Mouse (Mus musculus) brain, embryonic 14.5 days (tissue): ENCODE measurements around the gene Adam22.

Source experiments
- CTCF ChIP-seq: fragments of 200-500 bp; IDR thresholded peaks from 2 replicates; pipeline ENCODE4 v1.5.1; 2012; ENCODE audit warnings: inconsistent platforms, mild to moderate bottlenecking, moderate library complexity, borderline replicate concordance; ENCODE audit not compliant: insufficient read depth, insufficient read length; ENCODE audit errors: extremely low read depth
- POLR2A ChIP-seq: fragments of 200-500 bp; IDR thresholded peaks from 2 replicates; pipeline ENCODE4 v1.6.1; 2012; ENCODE audit warnings: mild to moderate bottlenecking, inconsistent platforms, borderline replicate concordance; ENCODE audit not compliant: poor library complexity, insufficient read depth, insufficient read length, severe bottlenecking; ENCODE audit errors: extremely low read depth

- TF ChIP-seq CTCF (no peak), POLR2A (no peak)
These were observed 146.3 kb downstream of the Adam22 start for GRCm38 (mm10) chr5:8221630-8222029.
